Mouse (Mus musculus) erythroblast, embryonic 14.5 days (primary cell): ENCODE results near the gene Src.

Experiments
- GATA1 ChIP-seq: IDR thresholded peaks from 2 replicates; pipeline ENCODE4 v1.6.1; 2012; ENCODE audit warnings: low read length, inconsistent platforms, mixed read lengths
- TAL1 ChIP-seq: IDR thresholded peaks from 3 replicates; pipeline ENCODE4 v1.6.1; 2012; ENCODE audit warnings: low read length, inconsistent platforms, mixed read lengths

DNA sequence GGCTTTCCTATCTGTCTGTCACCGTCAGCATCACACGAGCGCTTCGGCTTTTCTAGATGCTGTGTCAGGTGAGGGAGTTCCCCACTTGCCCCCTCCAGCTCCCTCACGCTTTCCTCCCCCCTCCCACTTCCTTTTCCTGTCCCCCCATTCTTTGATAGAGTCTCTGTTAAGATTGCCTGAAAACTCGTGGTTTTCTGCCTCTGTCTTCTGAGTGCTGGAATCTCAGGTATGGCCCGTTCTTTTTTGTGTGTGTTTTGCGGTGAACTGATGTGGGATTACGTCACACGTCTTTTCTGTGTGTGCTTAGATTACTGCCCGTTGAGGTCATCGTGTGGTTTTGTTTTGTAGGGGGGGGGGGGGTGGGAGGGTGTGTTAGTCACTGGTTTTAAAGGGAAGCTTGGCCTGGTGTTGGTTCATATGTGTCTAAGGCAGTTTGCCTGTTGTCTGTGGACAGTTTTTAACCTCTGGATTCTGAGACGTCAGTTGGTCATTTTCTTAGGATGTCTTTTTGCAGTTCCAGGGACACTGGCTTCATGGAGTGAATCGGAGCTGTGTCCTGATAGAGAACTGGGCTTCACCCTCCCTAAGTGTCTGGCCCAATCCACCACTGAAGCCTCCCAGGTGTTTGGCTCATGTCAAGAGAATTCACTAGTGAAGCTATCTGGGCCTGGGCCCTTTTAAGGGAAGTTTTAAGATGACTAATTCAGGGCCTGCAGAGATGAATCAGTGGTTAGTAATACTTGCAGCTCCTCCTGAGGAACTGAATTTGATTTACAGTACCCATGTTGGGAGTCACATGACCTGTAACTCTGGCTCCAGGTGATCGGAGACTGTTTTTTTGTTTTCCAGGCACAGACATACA, 29.3 kb downstream of the Src start:
- TF ChIP-seq GATA1 (no peak), TAL1 (no peak)
